Mouse (Mus musculus) cortical plate, adult 2 months (tissue): Measurements from ENCODE around the gene Siglec1.

Experiments
- CTCF ChIP-seq: fragments of 200-500 bp; IDR thresholded peaks from 2 replicates; pipeline ENCODE4 v1.5.1; 2011; ENCODE audit warnings: mild to moderate bottlenecking, control low read depth, low read length; ENCODE audit not compliant: insufficient read depth; ENCODE audit errors: extremely low read depth
- POLR2A ChIP-seq: fragments of 200-500 bp; IDR thresholded peaks from 2 replicates; pipeline ENCODE4 v1.6.1; 2011; ENCODE audit warnings: mild to moderate bottlenecking, low read length, control low read depth; ENCODE audit not compliant: insufficient read depth; ENCODE audit errors: extremely low read depth

DNA sequence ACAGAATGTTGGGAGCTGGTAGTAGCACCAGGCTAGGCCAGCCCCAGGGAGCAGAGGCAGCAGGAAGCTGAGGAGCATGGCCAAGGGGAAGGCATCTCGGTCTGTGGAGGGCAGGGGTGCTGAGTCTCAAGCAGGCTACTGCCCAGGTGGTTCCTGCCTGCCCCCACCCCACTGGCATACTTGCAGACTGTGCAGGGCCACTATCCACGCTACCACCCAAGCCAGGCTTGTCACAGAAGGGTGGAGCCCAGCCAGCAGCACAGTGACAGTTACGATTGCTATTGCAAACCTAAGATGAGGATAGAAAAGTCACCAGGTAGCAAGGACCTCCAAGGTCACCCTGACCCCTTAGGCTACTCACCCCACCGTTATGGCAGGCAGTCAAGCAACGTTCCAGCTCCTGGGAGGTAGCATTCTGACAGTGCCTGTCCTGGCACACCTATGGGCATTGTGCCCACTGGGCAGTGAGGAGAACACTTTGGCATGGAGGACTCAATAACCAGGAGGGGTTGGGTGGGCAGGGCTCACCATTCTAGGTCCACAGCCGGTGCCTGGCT lies 33.6 kb downstream of the Siglec1 start:
- TF ChIP-seq CTCF (no peak), POLR2A (no peak)
